Mouse (Mus musculus) ES-E14 (cell line): ENCODE results near the gene 4930415O20Rik. TPM values are rescaled to one million over a fixed set of nuclear protein-coding genes. Genes with fewer than 3 reads are reported as not detected.

Source experiments
- DNase-seq: peaks from one replicate; pipeline ENCODE4 v3.0.0-alpha.2; 2013; ENCODE audit warnings: low read depth, low spot score
- H3K27ac ChIP-seq: 2 replicates; pipeline ENCODE4 v1.5.1; 2012; ENCODE audit warnings: low read depth, mild to moderate bottlenecking, low read length, moderate library complexity, mixed read lengths; ENCODE audit not compliant: poor library complexity, insufficient read depth, severe bottlenecking
- H3K36me3 ChIP-seq: 2 replicates; pipeline ENCODE4 v1.6.1; 2012; ENCODE audit warnings: mild to moderate bottlenecking, low read length, moderate library complexity, mixed read lengths; ENCODE audit not compliant: control insufficient read depth, poor library complexity, insufficient read depth, severe bottlenecking
- H3K4me1 ChIP-seq, 2 experiments: fragments of 150-350 bp in 1 of 2; sonication (generic) in 1 of 2; 2 replicates each; pipeline ENCODE4 v1.6.1; 2012; ENCODE audit warnings: low read length in 2 of 2, mild to moderate bottlenecking in 1 of 2, mixed read lengths in 1 of 2; ENCODE audit not compliant: control insufficient read depth in 2 of 2, insufficient read depth in 2 of 2, poor library complexity in 1 of 2
- H3K4me3 ChIP-seq, 2 experiments: fragments of 150-350 bp in 1 of 2; sonication (generic) in 1 of 2; 2 replicates each; pipeline ENCODE4 v1.5.1; 2012; ENCODE audit warnings: low read length in 2 of 2, low read depth in 1 of 2, mild to moderate bottlenecking in 1 of 2, mixed read lengths in 1 of 2; ENCODE audit not compliant: insufficient read depth in 1 of 2, poor library complexity in 1 of 2, severe bottlenecking in 1 of 2
- H3K9ac ChIP-seq: 2 replicates; pipeline ENCODE4 v1.6.1; 2012; ENCODE audit warnings: low read depth, mild to moderate bottlenecking, low read length, mixed read lengths; ENCODE audit not compliant: poor library complexity, insufficient read depth, severe bottlenecking
- H3K9me3 ChIP-seq: fragments of 150-350 bp; sonication (generic); 2 replicates; pipeline ENCODE4 v1.6.1; 2012; ENCODE audit warnings: low read depth, mild to moderate bottlenecking, low read length; ENCODE audit not compliant: control insufficient read depth, insufficient read depth
- CHD2 ChIP-seq: IDR thresholded peaks from 2 replicates; pipeline ENCODE4 v1.6.1; 2014; ENCODE audit warnings: mild to moderate bottlenecking, low read depth, low read length, inconsistent platforms
- HCFC1 ChIP-seq: IDR thresholded peaks from 2 replicates; pipeline ENCODE4 v1.6.1; 2012; ENCODE audit warnings: low read length, inconsistent platforms, borderline replicate concordance; ENCODE audit not compliant: insufficient read depth
- MAFK ChIP-seq: IDR thresholded peaks from 2 replicates; pipeline ENCODE4 v1.6.1; 2014; ENCODE audit warnings: mild to moderate bottlenecking, low read depth, low read length, inconsistent platforms; ENCODE audit not compliant: insufficient read depth
- ZC3H11A ChIP-seq: IDR thresholded peaks from 2 replicates; pipeline ENCODE4 v1.6.1; 2012; ENCODE audit warnings: low read depth, mild to moderate bottlenecking, inconsistent platforms, low read length, borderline replicate concordance
- ZNF384 ChIP-seq: IDR thresholded peaks from 2 replicates; pipeline ENCODE4 v1.6.1; 2012; ENCODE audit warnings: low read depth, low read length, inconsistent platforms
- in situ Hi-C, 2 experiments: fragments of 600-800 bp; cut with MboI; formaldehyde crosslinking; loops; one replicate each; pipeline ENCODE4 v1.15.1; 2025; ENCODE audit warnings: low sequenced_read_pairs in 2 of 2, inconsistent platforms in 1 of 2; ENCODE audit not compliant: unreplicated experiment in 2 of 2
- total RNA-seq: library from RNA; depleted of rRNA; stranded (reverse); fragments of 300-350 nt; gene quantifications from 2 replicates; pipeline ENCODE4 v1.2.3, GENCODE M21; 2012

The 4930415O20Rik gene
- total RNA-seq, 1 experiment, result not detected

- Histone ChIP-seq H3K36me3 (peaks cover 10% of the 10 kb centered on the region; the same call in 1 of the 2 replicates), H3K9me3 (no peaks in the 10 kb centered on the region), H3K9ac (peak overlapping the region; percentile 79), H3K4me3 (peak overlapping the region; percentile 70 to 90), H3K4me1 (peaks cover 3% of the 10 kb centered on the region in 2 experiments; a peak in 1 of 4 replicates), H3K27ac (peak overlapping the region; percentile 74)
- no peak for TF ChIP-seq HCFC1
- TF ChIP-seq CHD2, result no peak
- no peak for TF ChIP-seq MAFK
- TF ChIP-seq ZC3H11A, result no peak
- TF ChIP-seq ZNF384, result no peak
- no peak for DNase-seq
- in situ Hi-C loops, result no loop called here
Observed at GRCm38 (mm10) chr15:98566973-98567277, 3.9 kb upstream of the 4930415O20Rik start.

GRCm38 (mm10) chr15:98567278-98568134 is 3.3 kb upstream of the 4930415O20Rik start:
- no peak for TF ChIP-seq ZNF384
- no peak for TF ChIP-seq MAFK
- TF ChIP-seq ZC3H11A, result 0 out of 2 replicates have a peak, but pooled peaks have one; percentile 2
- TF ChIP-seq CHD2, result peak; percentile 91
- peak; percentile 81 for TF ChIP-seq HCFC1
- in situ Hi-C loops, result no loop called here
- H3K4me3 ChIP-seq, result peak overlapping the region; percentile 90 to 98
- peaks cover 10% of the 10 kb centered on the region; the same call in 1 of the 2 replicates for H3K36me3 ChIP-seq
- H3K4me1 ChIP-seq, result peaks cover 0 to 3% of the 10 kb centered on the region in 2 experiments; a peak in 1 of 4 replicates
- no peaks in the 10 kb centered on the region for H3K9me3 ChIP-seq
- peak overlapping the region; percentile 95 for H3K27ac ChIP-seq
- DNase-seq, result peak; percentile 99
- peak overlapping the region; percentile 99 for H3K9ac ChIP-seq

- in situ Hi-C loops, result no loop called here
- Histone ChIP-seq H3K9ac (peak overlapping the region; percentile 99), H3K27ac (peak overlapping the region; percentile 95), H3K9me3 (no peaks in the 10 kb centered on the region), H3K4me3 (peak overlapping the region; percentile 82 to 98), H3K4me1 (peaks cover 0 to 3% of the 10 kb centered on the region in 2 experiments; a peak in 1 of 4 replicates), H3K36me3 (peaks cover 8% of the 10 kb centered on the region; the same call in 1 of the 2 replicates)
- TF ChIP-seq CHD2, result no peak
- TF ChIP-seq MAFK, result no peak
- no peak for TF ChIP-seq ZC3H11A
- no peak for TF ChIP-seq HCFC1
- TF ChIP-seq ZNF384, result no peak
- DNase-seq, result no peak
Observed at GRCm38 (mm10) chr15:98568256-98569033, 2.4 kb upstream of the 4930415O20Rik start.

- in situ Hi-C loops, result no loop called here
- peaks cover 0 to 3% of the 10 kb centered on the region in 2 experiments; a peak in 1 of 4 replicates for H3K4me1 ChIP-seq
- H3K27ac ChIP-seq, result peak overlapping the region; percentile 14; the same call in 1 of the 2 replicates
- TF ChIP-seq HCFC1, result no peak
- no peak for DNase-seq
- H3K36me3 ChIP-seq, result peaks cover 8% of the 10 kb centered on the region; the same call in 1 of the 2 replicates
- no peaks in the 10 kb centered on the region for H3K9me3 ChIP-seq
- H3K4me3 ChIP-seq, result peak overlapping the region; percentile 82 to 98
- H3K9ac ChIP-seq, result peak overlapping the region; percentile 99
Observed at GRCm38 (mm10) chr15:98569216-98569615, 1.6 kb upstream of the 4930415O20Rik start.
